Mouse (Mus musculus): ENCODE measurements at regions not wholly inside any gene's neighbourhood (a gene's known extent, or its start where the extent isn't known, plus 50 kb on each side); places are given as distances from the start of the nearest gene placed in this dataset.
A peak's percentile ranks its signal among the peaks of the same experiment; 100 is the strongest.

- intact Hi-C loops (cut with DNase I) = no loop called here
- no peak for DNase-seq
These were observed 562.4 kb upstream of the Atp10a start for GRCm38 (mm10) chr7:58093523-58093922.

DNA sequence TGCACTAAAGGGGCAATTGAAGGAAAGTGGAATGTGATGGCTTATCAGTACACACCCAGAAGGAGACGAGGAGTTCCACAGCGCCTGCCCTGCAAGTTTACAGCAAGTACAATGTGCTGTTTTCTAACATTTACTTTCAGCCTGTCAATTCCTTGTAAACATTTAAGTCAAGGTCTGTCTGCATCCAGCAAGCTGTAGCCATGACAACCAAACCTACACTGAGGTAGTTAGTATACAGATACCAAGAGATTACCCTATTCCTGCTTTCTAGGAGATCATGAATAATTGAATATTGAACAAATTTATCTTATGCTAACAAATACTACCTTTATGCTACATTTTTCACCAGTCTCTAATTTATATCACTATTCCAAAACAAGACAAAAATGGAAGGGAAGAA is 569.0 kb upstream of the Gabra5 start:
- intact Hi-C loops (cut with DNase I) = no loop called here
- DNase-seq = no peak

GRCm38 (mm10) chr7:58032975-58033374 is 523.1 kb upstream of the Gabra5 start:
- peak in 1 of 2 experiments; percentile 3 for DNase-seq
- intact Hi-C loops (cut with DNase I) = no loop called here

DNA sequence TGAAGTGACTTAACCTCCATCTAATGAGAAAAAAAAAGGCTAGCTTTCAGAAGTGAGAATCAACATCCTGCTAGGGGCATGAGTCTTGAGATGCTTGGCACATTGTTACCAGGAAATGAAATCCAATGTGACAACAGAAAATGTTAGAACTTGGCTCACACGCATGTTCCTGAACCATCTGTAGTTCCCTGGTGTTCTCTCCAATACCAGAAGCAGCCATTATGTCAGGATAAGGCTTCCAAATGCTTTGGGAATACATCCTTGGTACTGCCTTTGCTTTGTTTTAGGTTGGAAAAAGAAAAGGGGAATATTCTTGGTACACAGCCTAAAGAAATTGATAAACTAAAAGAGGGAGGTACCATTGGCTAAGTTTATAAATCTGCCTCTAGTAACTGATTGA is 522.3 kb upstream of the Gabra5 start:
- intact Hi-C loops (cut with DNase I) = no loop called here

DNA sequence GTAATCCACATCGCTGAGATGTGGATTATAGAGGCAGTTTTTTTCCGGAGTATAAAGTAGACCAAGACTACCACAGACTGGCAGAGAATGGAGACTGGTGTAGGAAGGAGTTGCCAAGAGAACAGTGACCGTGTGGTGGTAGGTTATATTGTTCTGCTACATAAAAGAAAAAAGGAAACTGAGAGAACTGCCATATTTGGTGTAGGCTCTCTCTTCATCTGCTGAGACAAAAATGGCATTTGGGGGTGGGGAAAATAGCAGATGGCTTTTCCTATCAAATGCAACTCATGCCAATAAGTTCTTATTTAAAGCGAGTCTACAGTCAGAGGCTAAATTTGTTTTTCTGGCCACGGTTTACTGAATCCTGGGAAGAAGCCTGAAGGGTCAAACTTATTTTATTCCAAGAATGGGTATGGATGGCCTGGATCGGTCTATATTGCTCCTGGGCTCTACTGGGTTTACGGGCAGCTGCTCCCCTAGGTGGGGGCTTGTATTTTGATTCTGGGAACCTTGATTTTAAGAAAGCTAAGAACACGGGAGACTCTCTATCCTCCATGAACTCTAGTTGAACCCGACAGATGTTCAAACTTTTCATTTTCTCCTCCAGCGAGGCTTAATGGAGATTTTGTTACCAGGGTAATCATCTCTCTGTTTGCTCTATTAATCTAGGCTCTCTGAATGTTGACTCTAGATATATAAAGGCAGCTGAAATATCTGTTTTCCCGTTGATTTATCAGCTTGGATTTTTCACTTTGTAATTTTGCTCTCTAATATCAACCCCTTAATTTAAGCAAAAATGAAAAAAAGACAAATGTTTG is 482.8 kb upstream of the Gabra5 start:
- DNase-seq = no peak
- intact Hi-C loops (cut with DNase I) = no loop called here

More for the DNA sequence above, 522.3 kb upstream of the Gabra5 start:
- no peak for DNase-seq

DNA sequence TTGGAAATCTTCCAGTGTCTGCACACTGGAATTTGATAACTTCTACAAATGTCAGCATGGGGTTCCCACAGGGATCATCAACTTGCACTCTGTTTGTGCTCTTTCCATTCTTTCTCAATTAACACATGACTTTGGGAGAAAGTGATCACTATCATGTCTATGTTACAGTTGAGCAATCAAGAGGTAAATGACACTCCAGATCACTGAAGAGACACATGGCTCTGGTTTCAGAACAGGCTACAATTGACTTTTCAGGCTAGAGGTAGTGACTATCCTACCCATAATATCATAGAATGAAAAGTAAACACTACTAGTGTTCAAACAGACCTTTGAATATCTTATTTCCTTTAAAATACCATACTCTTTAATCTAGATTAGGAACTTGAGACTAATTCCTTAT is 473.3 kb upstream of the Gabra5 start:
- intact Hi-C loops (cut with DNase I) = no loop called here
- no peak for DNase-seq

- intact Hi-C loops (cut with DNase I) = no loop called here
- DNase-seq = no peak
These were observed 456.4 kb upstream of the Gabra5 start for GRCm38 (mm10) chr7:57966216-57966615.

- DNase-seq = no peak
- intact Hi-C loops (cut with DNase I) = no loop called here
These were observed 449.0 kb upstream of the Gabra5 start for GRCm38 (mm10) chr7:57958871-57959270.

Measured in heart, postnatal 10 days (tissue).